Mouse (Mus musculus) heart, postnatal 4 days (tissue): ENCODE measurements around the gene Zfp612. TPM values are rescaled to one million over a fixed set of nuclear protein-coding genes. Genes with fewer than 3 reads are reported as not detected.

Experiments
- DNase-seq: peaks from one replicate; pipeline ENCODE4 v3.0.0; 2021
- total RNA-seq, 2 experiments: library from RNA; stranded (reverse); gene quantifications; 2 replicates each; pipeline ENCODE4 v1.2.3; 2021

The Zfp612 gene
- 1 to 10 TPM; 6.2 to 6.3 TPM for total RNA-seq

DNA sequence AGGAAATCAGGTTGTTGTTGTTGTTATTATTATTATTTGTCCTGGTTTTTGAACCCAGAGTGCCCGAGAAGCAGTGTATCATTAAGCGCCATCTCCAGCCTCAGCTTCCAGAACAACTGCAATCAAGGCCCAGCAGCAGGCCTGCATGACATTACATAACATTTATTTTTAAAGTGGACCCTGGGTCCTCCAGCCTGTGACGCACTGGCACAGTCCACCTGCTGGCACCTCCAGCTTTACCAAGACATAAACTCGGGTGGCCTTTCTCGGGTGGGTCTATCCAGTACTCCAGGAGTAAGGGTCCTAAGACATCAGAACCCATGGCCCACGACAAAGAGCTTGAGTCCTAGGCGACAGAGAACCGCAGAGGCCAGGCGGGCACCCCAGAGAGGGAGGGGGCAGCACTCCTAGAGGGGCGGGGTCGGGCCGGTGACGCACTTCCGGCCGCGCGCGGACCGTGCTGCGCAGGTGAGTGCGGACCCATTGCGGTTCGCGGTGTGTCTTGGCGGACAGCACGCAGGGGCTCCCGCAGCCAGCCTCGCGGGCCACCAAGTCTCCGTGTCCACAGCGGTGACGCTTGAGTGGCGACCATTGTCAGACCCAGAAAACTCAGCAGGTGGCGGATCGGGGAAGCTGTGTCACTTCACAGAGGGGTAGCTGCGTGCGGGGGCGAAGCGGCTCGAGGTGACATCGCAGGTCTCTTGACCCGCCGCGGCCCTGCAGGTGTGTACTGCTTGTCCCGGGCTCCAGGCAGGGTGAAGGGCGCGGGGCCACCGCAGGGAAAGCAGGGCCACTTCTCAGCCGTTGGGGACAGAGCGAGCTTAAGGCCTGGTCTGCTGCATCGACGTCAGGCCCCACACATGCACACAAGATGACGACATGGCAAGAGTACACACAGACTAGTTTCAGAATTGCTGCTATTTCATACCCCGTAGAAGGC, at the start of gene Zfp612:
Gene Zfp612, plus strand, starts transcription at position 465 of the 940 bp plus-strand sequence.
- DNase-seq: peak; percentile 67

DNA sequence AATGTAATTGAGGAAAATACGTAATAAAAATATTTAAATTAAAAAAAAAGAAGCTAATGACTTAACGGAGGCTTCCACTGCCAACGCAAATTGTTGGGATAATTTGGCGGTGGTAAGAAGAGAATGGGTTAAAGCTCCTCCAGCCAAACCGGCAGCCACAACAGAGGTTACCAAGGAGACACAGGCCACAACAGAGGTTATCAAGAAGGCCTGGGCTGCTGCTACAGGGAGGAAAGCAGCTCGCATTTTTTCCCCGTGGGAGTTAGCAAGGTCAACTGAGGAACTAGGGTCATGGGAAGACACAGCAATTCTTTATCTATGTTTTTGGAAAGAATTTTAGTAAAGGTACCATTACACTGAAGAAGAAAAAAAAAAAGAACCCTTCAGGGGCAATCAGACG, 45.8 kb upstream of the Zfp612 start:
- peak; percentile 30 for DNase-seq

DNA sequence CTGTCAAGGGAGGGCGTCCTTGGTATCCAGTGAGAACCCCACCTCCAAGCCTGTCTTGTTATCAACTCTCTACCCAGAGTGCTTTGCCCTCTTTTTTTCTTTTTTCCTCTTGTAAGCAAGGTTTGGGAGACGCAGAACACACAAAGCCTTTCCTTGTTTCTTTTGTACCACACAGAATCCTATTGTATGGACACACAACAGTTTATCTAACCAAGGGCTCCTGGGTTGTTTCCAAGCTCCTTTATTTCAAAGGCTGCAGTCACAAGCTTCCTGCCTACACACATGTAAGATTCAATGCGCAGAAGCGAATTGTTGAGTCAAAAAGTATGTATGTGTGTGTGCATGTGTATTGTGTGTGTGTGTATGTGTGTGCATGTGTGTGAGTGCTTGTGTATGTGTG, 45.2 kb upstream of the Zfp612 start:
- no peak for DNase-seq

DNA sequence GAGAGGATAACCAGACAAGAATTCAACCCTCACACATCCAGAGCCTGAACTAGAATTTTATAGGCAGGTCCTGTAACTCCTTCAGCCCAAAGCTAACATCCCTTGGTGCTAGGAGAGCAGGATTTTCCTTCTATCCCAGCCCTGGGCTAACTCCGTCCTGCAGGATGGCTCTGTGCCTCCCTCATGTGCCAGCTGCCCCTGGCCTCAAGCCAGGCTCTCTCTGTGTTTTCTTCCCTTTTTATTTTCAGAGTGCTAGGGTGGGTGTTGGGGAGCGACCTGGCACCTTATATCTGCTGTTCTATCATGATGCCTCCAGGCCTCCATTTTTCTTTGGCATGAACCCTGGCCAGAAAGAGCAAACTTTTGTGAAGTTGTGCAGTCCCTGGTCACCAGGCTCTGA, 43.4 kb upstream of the Zfp612 start:
- DNase-seq: no peak

DNA sequence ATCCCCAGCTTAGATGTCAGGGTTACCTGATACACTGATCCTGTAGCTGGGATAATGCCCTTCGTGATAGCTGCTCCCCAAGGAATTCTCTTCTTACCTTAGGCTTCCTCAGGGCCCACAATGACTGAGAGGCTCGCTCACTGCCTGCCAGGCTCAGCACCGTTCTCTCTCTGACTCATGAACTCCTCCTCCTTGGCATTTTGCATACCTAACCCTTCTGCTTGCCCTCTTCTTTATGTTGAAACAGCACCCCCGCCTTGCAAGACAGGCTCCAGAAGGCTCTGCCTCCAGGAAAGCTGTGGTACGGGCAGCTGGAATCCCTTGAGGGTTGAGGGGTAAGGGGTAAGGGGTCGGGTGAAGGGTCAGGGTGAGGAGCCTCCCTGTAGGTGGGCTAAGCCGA, 40.3 kb upstream of the Zfp612 start:
- no peak for DNase-seq

DNA sequence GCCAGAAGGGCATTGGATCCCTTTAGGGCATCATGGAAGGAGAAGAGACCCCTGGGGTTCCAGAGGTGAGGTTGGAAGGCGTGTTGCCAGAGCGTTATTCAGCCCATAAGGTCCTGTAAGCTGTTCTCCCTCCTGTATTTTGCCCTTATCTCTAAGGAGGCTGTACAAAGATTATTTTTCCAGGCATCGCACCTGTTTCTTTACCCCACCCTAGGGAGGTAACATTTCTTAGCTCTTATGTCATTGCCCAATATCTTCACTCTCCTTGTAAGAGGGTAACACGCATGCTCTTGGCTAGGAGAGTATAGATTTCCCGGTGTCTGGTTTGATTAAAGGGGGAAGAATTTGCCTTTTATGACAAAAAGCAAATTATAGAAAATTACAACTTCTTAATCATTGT, 39.9 kb upstream of the Zfp612 start, which contains the start of gene Chst4:
Gene Chst4, minus strand, starts transcription at position 82 of the 400 bp plus-strand sequence.
- no peak for DNase-seq

DNA sequence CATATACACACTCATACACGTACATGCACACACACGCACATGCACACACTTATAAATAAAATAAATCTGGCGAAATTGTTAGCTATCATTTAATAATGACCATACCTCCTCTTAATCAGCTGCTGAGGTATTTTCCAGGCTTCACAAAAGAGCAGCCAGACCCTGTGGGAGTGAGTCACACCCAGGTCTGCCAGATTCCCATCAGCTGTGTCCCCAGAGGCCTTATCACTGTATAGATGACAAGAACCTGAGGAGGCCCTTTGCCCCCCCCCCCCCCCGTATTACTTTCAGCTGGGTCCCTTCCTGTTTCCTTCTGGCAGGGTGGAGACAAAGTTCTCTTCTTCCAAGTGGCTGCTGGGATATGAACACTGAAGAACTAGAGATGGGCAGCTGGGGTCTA, 39.0 kb upstream of the Zfp612 start:
- no peak for DNase-seq

DNA sequence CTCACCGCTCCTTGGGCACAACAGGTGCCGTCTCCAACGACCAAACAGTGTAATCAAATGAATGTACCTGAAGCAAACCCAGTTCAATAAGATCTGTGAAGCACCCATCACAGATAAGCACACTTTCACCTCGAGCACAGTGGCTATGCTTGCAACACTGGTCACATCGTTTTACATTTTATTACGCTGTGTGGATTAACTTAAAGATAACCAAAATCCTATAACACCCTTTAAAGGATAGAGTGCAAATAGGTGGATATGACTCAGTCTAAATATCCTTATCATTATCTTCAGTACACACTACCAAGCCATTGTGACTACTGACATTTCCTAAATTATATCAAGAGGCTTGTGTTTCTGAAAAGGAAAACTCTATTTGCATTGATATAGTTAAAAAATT, 28.3 kb upstream of the Zfp612 start:
- no peak for DNase-seq

DNA sequence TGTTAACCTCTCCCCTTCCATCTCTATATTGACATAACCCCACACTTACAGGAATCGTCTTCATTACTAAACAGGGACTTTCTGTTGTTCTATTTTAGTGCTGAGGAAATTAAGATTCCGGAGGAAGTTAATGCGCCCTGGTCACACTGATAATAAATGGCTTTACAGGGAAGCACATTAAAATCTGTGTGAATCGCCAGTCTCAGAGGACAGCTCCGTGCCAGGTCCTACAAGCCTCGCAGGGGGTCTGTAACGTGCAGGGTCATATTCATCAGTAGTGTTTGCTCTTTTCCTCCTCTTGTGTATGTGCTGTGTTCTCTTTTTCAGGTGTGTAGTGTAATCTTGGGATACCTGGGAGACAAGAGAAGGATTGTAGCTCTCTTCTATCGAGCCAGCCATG, 21.3 kb upstream of the Zfp612 start:
- no peak for DNase-seq

DNA sequence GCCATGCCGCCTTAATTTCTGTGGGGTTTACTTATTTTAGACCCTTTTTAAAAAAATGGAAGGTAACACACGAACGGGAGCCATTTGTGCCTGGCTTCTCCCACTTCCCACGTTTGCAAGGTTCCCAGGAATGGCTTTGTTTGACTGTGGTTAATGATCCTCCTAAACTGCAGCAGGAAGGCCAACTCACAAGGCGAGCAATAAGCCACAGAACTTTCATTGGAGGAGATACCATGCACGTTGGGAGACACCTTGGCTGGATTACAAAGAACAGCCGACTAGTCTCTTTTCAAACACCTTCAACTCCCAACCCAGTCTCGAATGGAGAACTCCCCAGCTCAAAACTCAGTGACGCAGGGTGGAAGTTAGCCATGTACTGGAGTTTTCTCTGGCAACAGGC, 15.4 kb upstream of the Zfp612 start:
- no peak for DNase-seq

DNA sequence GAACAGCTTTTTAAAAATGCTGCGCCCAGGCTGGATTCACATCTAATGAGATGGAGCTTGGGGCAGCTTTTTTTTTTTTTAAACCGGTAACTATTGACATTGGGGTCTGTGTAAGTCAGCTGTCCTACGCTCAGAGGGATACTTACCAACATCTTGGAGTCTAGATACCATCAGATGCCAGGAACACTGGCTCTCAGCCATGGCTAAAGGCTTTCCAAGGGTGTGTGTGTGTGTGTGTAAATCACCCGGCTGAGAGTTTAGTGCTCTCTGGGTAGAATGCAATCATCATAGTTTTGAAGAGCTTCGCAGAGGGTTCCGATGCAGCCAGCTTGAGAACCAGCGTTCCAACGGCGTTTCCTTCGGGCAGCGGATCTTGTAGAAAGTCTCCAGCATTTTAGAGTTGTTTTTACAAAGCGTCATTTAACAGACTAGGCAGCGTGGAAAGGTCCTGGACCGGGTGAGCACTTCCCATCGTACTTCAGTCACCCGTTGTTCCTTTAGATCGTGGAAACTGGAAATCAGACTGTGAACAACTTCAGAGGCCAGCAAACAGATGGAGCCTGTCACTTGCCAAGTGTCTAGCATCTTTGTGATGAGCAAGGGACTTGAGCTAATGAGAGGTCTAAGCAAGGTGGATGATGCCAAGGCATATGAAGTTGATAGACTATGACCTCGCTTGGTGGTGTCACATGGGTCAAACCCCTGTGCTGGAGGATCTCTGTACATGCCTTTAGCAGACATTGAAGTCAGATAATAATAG, 14.8 kb upstream of the Zfp612 start:
- DNase-seq: no peak

DNA sequence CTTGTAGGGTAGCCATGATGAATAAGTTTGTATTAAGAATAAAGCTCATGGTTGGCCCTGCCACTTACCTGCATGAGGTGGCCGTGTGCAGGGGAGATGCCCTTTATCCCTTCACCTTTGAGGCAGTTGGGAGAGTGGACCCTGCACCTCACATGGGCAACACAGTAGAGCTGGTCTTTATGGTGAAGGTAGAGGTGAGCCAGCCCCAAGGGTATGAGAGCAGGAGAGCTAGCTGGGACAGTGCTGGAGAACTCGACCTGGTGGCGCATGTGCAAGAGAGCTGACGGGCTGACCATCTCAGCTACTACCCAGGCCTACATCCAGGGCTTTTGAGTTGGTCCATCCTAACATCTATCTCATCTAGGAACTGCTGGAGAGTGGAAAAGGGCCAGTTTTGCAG, 13.9 kb upstream of the Zfp612 start:
- no peak for DNase-seq

DNA sequence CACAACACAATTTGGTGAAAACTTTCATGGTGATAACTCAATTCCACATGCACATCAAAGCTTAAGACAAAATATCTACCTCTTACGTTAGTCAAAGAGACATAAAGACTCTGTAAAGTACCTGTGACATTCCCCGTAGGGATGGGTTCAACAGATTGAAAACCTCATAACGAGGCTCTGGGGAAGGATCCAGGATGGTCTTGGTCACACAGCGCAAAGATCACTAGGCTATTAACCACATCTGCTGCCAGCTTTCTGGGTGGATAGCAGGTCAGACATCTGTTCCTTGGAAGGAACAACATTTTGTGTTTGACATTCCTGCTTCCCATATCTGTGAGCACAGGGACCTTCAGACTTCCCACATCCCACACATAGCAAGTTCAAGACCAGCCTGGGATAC, 9.8 kb upstream of the Zfp612 start:
- no peak for DNase-seq

DNA sequence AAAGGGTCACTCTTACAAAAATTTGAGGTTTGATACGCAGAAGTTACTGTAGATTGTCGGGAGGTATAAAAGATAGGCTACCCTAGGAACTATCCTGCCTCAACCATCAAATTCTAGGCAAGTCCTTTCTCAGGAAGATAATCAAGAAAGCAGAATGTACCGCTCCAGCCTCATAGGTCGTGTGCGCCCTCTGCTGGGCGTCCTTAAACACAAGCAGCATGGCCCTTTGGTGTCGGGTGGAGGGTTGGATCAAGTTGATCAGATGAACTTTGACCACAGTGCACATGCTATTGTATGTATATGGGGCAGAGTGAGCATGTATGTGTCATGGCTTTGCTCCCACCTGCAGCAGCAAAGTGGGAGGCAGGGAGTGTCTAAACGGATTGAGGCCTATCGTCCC, 7.9 kb upstream of the Zfp612 start:
- DNase-seq: peak; percentile 71

DNA sequence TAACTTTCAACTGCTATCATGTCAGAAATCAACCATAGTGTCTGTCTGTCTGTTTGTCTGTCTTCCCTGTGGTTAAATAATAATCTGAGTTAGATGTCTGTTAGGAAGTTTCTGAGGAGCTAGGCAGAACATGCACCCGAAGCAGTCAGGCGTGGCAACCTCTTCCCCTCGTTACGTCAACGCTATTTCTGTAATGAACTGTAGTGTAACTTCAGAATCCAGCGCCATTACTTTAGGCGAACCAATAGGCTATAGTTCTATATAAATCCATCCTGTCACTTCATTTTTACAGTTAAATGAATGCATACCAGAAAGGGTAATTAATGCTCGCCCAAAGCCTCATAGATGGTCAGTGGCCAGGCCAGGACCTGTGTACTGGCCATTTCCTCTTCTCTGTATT, 5.0 kb upstream of the Zfp612 start:
- no peak for DNase-seq

DNA sequence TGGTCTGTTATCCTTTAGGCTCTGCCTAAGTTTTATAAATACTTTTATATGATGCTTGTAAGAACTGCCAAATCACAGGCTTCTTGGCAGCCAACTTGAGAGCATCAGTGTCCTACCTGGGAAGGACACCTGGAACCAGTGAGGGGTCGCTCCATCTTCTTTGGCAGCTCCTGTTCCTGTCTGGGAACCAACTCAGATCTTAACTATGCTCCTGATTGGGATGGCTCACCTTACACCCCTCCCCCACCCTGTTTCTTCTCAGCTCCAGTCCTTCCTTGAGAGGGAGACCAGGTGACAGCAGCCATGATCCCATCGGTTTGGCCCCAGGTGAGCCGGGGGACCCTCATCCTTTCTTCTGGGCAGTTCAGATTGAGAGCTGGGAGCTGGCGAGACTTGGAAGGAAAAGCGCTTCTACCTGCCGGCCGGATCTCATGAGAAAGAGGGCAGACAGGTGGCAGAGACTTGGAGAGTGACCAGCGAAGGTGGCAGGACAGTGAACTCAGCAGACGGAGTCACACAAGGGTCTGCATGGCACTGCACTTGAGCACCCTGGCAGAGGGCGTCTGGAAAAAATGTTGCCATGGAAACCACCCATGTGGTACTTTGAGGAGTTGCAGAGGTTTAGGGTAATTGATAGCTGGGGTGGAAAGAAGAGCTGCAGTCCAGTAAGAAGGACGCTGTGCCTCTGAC, 3.0 kb downstream of the Zfp612 start:
- DNase-seq: no peak

DNA sequence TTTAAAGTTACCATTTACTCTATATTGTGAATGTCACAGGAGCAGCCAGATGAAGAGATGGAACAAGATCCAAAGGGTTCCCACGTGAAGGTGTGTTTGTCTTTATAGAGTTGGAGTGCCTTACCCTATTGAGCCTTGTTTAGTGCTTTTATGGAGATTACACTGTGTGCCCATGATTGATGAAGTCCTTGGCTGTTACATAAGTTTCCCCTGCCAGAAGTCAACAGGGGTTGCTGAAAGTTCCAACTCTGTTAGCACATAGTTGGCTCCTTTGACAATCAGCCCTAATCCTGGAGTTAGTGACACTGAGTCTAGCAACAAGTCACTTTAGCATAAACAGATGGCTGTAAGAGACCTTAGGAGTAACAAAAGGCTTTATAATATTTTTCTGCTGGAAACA, 12.3 kb downstream of the Zfp612 start:
- DNase-seq: no peak

DNA sequence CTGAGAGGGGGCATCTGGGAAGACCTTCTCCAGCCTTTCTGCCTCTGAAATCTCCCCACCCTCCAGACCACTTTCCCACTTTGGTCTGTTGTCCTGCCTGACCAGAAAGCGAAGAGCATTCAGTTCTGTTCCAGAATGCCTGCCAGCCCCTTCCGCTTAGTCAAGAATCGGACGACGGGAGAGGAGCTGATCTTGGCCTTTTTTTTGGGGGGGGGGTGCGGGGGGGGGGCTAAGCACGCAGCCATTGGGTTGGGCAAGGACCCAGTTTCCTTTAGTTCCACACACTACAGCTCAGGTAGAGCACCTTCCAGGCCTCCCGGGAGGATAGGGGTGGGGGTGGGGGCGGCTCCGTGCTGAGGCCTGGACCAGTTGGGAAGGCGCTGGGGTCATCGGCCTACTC, 21.4 kb downstream of the Zfp612 start, which contains the start of gene Gm21964:
Gene Gm21964, plus strand, starts transcription at position 301 of the 400 bp plus-strand sequence.
- no peak for DNase-seq

DNA sequence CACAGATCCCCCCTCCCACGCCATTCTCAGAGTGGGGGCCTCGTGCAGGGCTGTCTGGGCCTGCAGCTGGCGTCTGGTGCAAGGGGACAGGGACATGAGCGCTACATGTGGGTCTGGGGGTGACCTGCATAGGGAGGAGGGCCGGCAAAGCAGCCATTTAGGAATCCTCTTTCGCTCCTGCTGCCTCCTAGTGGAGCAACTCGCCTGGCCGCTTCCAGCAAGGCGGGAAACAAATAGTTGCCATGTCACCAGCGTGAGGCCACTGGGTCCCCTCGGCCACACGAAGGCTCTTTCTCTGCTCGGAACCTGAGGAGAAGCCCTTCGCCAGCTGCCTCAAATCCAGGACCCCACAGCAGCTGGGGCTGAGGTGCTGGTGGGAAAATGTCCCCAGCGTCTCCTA, 22.1 kb downstream of the Zfp612 start:
- DNase-seq: no peak

DNA sequence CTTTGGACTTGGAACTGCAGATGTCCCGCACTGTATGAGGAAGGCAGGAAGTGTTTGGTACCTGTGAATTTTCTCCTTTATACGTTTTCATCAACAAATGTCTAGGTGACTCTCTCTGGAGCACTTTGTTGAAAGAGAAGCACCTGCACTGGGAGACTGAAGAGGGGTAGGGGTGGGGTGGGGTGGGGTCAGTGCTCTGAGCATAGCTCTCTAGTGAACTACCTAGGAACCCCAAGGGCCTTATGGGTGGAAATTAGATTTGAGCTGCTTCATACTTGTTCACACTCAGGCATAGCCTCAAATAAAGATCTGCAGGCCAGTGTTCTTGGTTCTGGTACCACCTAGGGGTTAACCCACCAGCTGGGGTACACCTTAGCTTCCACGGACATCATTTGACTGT, 23.1 kb downstream of the Zfp612 start, which contains the start of gene Gm17720:
Gene Gm17720, minus strand, starts transcription at position 101 of the 400 bp plus-strand sequence.
- no peak for DNase-seq

DNA sequence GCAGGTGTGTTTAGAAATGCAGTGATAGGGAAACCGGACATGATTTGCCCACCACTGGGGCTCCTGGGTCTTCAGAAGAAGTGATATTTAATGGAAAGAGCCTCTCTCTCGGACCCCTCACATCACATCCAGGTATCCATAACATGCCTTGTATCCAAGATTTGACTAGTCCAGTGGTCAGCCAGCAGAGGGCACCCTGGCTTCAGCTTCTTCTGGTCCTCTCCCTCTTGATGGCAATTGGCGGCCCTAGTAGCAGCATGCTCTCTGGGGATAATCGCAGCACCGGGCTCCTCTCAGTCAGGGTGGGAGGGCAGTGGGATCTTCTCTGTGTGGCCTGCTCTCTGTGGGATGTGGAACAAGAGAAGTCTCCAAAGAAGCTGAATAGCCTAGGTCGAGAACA, 40.2 kb downstream of the Zfp612 start:
- DNase-seq: peak; percentile 33

DNA sequence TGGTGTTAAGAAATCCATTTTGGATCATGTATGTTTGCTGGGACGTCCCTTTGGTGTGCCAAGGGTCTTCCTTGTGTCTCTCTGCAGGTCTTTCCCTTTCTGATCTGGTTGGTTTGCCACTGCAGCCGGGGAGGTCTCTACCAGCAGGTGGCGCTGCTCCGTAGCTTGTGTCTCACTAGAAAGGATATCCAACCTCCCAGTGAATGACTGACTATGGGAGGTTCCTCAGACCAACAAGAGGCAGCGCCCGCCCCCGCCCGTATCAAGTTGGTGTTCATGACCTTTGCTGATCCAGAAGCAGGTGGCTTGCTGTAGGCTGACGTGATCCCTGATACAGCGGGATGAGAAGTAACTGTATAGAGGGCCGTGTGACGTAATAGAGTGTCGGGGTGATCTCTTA, 51.0 kb downstream of the Zfp612 start:
- peak; percentile 83 for DNase-seq

DNA sequence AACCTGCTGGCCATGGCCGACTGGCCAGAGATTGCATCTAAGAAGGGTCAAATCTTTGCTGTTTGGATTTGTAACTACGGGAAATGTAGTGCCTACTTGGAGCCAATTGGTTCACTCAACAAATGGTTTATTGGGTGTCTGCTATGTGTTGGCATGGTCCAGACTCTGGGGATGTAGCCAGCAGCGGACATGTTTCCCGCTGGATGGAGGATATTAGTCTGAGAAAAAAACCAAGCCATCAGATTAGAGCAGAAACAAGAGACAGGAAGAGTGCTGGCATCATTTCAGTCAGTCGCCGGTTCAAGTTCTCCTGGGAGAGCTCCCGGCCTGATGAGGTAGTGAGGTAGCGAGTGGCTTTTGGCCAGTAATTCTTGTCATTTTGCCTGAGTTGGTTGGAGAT, 54.7 kb downstream of the Zfp612 start:
- no peak for DNase-seq
